Mouse (Mus musculus) kidney, adult 9 months (tissue): ENCODE results near the gene Pid1.

Source experiments
- DNase-seq: peaks from one replicate; pipeline ENCODE4 v3.0.0; 2022

The Pid1 gene

DNA sequence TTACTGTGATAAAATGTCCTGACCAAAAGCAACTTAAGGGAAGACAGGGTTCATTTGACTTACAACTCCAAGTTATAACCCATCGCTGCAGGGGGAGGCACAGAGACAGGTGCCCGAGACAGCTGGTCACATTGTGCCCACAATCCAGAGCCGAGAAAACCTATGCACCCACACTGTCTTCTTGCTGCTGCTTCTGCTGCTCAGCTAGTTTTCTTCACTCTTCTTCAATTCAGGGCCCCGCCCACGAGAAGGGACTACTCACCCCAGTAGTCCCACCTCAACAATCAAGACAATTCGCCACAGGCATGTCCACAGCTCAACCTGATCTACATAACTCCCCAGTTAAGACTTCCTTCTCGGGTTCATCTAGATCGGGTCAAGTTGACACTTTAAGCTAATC is at the start of gene Pid1:
Gene Pid1 (minus strand): TSS at position 214 of the 400 bp plus-strand sequence.
- no peak for DNase-seq

DNA sequence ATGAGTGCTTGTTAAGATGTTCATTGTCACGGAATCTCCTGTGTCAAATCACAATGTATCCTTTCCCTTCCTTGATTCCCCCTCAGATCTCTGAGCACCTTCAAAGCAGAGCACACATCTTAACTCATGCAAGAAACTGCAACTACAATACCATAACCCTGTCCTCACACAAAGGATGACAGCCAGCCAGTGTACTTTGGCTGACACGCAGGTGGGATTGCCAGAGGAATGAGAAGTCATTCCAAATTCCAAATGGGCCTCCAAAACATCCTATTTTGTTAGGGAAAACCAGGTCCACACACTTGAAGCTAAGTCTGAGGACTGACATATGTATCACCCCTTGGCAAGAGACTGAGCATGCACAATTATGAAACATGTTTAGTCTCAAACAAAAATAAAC is 45.5 kb upstream of the Pid1 start:
- no peak for DNase-seq

DNA sequence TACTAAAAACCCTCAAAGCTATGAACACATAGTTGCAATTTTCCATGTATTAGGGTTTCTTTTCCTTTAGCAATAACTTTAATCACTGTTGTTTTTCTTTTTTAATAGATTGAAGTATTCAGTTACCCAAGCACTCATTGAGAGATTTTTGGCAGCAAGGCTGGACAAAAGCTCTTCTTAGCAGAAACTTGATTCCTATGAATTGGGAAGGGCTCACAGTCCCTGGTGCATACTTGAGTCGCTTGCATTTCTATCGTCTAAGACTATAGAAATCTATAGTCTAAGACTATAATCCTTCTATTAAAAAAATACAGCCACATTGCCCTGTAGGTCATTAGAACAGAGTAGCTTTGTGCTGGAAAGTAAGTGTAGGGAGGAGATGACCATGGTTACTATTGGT is 44.9 kb upstream of the Pid1 start:
- no peak for DNase-seq

DNA sequence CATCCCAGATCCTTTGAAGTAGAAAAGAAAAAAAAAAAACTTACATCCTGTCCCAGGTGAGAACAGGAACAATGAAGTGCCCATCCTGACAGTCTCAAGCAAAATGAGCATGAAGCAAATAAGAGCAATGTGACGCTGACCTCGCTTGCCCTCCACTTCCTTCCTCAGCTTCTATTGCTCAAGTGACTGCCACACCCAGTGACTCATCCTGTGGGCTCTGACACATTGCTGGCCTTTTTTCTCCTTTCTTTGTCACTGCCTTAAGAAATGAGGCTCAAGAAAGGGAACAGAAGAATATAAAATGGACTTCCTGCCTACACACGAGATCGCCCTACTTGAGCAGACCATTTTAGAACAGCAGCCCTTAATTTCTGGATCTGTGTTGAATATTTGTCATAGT is 42.9 kb upstream of the Pid1 start:
- DNase-seq = peak; percentile 49

DNA sequence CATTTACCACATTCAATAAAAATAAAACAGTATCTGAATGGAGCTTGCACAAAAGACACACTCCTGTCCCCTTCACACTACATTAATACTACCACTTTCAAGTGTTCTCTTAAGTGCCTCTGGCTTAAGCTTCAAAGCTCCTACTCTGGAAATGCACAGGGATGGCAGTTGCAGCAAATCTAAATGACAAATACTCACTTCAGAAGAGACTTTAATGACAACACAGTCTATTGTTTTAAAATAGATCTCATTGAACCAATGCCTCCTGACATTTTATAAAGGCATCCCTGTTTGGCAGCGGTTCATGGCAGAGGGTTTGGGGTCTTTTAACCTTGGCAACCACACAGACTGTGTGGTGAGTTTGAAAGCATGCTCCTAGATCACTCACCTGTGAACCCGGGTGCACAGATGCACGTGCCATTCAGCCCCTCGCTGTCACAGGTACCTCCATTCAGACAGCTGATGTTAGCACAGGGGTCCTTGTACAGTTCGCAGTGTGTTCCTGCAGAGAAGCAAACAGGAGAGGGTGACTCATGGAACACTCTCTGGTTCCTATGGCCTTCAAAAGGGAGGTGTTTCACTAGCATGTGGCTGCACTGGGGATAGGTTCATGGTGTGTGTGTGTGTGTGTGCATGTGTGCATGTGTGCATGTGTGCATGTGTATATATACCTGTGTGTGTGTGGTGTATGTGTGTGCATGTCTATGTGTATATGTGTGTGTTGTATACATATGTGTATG is 41.7 kb upstream of the Pid1 start:
- DNase-seq = no peak

DNA sequence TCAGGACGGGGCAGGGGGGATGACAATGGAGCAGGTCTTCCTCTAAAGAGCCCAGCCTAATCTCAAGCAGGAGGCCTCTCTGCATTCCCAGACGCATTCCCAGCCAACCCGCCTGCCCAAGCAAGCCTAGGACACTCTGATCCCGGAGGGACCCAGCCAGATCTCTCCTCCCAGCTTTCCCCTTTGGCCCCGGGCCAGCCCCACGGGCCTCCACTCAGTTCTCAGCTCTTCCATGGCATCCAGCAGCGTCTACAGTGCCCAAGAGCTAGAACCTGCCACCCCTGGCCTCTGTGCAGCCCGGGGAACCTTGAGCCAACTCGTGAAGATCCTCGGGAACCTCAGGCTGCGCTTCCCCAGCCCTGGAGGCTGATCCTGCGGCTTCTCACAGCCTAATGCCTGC is 40.9 kb upstream of the Pid1 start:
- no peak for DNase-seq

DNA sequence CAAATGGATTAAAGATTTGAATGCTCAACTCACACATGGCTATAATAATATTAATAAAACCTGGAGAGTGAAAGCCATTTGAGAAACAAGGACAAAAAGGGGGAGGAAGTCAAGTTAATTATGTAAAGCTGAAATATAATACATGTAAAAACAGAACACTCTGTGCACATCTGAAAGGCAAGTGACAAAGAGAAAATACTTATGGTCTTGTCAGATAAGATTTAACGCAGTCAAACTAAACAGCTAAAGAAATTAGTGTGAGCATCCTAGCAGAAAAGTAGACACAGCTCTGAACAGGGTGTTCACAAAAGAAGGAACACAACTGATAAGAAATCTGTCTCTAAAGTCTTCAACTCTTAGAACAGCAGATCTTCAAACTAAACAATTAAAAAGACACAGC is 38.2 kb upstream of the Pid1 start:
- no peak for DNase-seq

DNA sequence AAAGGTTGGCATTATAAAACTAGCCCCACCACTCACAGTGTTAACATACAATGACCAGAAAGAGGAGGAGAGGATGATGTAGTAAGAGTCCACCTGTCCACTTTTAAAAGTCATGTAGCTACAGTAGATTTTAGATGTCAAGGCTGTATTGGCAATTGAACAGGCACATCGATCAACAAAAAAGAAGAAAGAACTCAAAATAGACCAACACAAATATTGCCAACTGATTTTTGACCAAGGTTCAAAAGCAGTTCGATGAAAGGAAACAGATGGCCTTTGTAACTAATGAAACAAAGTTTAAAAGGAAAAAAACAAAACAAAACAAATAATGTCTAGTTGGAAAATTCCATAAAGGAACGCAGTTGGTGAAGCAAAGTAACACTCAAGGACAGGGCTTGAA is 35.7 kb upstream of the Pid1 start:
- no peak for DNase-seq

DNA sequence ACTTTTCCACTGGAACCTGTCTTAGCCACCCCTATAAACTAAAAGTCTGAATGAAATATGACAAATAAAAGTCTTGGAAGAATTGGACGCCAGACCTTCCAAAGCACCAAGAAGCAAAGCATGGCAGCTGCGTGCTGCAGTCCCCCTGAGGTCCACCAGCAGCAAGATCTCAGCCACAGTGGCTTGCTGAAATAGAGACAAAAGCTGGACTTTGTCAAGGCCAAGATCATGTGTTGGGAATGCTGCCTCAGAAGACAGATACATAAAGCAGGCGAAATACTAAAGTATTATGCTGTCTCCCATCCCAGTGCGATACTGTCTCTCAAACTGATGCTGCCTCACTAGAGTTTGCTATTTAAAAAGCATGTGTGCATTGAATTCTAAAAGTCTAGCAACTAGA is 35.1 kb upstream of the Pid1 start:
- DNase-seq = no peak

DNA sequence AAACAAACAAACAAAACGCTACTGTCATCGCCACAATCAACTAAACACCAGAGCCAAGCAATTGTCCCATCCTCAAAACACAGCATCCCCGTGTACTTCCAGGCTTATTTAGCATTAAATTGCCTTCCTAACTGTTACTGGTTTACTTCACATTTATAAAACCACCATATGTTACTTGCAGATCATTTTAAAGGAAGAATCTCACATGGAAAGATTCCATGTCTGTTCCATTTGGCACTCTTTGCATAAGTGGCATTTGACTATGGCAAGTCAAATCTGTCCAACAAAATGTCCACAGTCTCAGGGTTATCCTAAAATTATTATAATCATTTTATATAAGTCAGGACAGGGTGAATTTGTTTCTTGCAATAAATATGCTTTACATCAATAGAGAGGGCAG is 32.8 kb upstream of the Pid1 start:
- no peak for DNase-seq

DNA sequence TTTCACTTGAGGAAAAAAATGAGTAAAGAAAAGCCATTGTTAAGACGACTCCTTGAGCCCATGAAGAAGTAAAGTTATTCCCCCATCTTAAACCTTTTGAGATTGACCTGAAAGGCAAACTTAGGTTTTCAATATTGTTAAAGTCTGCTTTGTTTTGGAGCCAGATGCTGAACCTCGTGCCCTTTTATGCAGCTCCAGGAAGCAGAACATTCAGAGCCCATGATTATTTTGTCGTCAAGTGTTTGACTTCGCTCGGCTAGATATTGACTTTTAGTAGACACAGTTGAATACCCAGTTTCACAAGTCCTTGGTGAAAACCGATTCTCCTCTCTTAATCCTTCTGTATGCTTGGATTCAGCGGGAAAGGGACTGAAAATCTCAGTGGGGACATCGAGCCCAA is 31.9 kb upstream of the Pid1 start:
- no peak for DNase-seq

DNA sequence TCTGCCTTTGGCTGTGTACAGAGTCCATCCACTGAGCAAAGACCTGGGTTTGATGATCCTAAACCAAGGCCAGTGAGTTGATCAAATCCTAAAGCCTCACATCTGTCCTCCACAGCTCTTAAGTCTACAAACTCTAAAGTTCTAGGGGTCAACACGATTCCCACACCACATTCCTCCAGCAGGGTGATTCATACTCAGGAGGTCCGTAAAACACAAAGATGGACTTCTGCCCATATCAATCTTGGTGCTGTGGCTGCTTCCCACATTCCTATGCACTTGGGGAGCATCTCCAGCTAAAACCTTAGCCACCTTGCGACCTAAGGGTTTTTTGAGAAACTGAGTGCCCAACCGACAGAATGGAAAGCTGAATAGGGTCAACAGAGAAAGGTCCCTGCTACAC is 27.0 kb upstream of the Pid1 start:
- DNase-seq = no peak

DNA sequence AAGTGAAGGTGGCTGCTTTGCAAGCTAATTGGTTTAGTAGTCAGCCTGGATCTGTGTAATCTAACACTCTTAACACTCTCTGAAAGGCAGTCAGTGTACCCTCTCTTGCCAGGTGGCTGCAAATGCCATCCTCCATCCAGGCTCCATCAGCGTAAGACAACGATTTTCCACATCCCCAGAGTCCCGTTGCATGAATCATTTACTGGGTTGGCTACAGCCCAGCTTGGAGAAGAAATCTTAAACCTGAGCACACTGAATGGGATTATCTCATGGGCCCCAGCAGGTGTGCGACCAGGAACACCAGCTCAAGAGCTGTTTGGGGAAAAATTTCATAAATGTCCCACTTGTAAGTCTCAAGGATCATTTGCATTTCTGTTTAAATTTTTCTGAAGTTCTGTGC is 23.6 kb upstream of the Pid1 start:
- no peak for DNase-seq

DNA sequence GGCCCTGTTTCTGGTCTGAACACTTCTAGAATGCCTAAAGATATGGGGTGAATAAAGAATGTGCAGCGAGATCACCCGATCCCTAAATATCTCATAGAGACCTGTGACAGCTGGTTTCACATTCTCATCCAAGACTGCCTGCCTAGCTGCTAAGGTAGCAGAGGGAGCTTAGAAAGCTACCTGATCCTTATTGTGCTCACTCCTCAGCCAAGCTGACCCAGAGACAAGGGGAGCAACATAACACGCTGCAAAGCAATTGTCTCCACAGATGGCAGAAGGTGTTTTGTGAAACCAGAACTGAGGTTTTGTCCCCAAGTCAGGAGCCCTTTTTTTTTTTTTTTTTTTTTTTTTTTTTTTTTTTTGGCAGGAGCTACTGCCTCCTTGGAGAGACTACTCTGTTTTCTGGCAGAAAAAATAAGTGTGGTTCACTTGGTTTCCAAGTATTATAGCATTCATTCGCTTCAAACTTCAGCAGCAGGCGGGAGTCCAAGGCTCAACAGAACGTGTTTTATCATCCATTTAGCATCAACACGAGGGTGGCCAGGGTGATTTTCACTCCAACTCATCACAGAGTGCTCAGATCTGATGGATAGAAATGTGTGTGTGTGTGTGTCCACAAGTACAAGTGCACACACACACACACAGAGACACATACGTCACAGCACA is 22.6 kb upstream of the Pid1 start:
- no peak for DNase-seq

DNA sequence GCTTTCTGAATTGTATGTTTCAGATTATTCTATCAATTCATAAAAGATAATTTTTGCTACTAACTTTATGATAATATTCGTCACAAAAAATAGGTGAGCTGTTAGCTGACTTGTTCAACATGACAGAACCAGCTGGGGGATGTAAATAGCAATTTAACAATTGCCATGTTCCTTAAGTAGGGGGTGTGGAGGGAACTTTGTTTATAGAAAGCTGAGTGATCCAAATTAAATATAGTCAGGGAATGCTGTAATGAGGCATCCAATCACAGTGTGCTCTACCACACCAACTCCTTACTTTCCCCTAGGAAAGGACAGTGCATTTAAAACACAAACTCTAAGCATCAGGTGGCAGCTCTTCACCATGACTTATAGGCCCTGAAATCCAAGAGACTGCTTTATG is 18.7 kb upstream of the Pid1 start:
- DNase-seq = no peak

DNA sequence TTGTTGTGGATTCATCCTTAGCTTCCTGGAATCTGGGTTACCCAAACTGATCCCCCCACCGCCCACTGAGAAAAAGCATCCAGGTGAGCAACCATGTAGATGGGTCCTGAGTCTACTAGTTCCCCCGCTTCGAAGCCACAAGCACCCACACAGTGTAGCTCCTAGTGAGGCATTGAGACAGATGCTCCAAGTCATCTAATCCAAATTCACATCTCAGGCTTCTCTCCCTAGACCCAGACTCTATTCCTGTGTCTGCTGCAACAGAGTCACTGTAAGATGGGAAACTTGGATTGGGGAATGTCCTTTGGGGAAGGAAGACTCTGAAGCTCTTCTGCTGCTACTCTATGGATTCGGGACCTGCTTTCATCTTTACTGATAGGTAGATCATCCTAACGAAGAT is 18.1 kb upstream of the Pid1 start:
- no peak for DNase-seq

DNA sequence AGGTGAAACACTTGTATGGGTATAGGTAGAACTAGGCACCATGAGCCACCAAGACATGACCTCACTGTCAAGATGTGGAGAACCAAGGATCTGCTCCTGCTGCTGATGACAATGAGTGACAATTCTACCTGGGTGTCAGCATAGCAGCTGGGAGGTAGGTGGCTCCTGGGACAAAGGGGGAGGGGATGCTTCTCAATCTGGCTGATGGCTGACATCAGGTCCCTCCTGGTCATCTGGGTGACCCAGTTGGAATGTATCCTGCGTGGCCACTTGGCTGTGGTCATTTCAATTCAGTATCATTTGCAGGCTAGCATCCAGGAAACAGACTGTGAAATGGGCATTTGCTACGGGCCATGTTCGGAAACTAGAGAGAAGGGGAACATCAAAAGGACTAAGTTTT is 16.9 kb upstream of the Pid1 start:
- no peak for DNase-seq

DNA sequence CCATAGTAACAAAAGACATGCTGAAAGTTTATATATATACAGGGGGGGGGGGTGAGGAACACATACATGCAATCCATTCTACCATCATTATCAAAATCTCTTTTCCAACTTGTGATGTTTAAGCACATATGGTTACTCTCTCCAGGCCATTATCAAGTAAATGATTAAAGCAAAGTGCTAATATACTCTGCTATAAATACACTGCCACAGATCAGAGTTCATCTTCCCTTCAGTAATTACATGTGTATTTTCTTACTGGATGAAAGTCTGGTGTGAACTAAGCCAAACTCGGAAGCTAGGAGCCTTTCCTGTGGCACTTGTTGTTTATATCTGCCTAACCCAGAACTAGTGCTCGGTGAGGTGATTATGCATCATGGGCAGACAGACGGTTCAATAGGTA is 3.8 kb upstream of the Pid1 start:
- no peak for DNase-seq

DNA sequence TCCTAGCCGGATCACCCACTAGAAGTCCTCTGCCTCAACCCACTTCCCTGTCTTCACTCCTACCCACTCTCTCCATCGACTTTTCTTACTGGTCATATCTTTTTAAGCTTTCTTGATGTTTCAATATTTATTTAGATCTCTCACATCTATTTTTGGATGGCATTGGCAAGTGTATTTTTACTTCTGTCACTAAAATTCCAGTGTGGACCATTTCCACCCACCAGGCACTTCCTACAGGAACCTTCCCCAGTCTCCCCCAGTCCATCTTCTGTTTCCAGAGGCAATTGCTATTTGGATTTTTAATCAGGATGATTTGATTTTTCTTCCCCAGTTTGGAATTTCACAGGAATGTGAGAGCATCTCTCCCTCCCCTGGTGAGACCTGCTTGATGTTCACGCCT is 2.6 kb upstream of the Pid1 start:
- no peak for DNase-seq

DNA sequence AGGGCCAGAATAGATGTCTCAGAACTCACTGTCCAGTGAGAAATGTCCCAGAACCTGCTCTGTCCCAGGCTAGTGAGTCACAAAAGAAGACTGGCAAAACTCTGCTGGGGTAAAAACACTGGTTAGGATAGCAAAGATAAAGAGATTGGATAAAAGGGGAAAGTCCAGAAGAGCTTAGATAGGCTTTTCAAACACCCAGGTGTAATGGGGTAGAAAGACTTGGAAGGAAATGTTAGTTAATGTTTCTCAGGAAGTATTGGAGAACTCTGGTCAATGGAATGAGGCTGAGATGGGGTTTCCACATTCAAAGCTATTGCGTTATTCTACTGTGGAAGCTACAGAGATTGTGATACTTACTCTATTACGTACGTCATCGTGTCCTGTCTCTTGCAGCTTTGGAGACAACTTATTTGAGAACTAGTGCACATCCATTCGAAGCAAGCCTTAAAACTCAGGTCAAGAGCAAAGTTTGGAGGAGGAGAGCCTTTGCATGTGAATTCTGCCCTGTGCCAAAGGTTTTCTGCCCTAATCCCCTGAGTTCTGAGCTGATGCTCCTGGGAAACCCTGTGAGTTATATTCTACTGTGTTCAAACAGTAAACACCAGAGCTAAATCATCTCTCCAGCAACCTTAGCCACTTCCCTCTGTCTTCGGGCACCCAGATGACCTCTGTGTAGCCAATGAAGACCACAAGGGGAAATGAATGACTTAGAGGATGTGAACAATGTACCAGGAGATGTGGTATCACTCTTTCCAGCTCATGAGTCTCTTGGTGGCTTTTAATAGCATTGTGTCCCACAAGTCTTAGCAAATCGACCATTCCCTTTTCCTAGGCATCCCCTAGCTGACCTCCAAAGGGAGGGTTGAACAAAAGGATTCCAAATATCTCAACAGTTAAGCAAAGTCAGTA is 1.0 kb downstream of the Pid1 start:
- DNase-seq = no peak

DNA sequence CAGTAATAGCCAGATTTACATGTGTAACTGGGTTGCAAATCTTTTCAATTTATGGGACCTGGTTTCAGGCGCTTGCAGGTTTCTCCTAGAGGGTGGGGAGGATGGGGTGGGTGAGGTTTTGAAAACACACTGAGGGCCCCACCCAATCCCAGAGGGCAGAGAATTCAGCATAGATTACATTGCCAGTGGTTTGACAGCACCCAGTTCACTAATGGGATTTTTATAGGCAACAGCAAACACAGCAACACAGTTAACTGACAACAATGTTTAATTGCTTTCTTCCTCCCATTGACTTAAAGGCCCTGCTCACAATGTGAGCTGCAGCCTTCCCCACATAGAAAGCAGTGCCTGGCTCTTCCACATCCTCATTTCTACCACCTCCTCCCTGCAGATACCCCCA is 1.8 kb downstream of the Pid1 start:
- no peak for DNase-seq

DNA sequence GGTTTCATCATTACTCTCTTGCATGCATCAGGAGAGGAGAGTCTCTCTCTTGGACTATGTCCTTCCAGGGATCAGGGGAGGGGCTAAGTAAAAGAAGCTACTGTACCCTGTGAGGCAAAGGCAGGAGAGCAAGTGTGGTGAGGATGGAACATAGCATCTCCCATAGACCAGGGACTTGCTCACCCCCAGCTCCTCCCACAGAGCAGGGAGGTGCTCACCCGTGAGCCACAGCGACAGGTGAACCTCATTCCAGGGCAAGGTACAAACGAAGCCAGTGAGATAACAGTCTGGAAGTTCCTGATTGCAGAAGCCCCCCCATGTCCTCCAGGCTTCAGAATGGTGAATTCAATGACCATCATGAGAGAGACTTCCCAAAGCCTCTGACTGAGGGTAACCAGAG is 2.6 kb downstream of the Pid1 start:
- DNase-seq = no peak

DNA sequence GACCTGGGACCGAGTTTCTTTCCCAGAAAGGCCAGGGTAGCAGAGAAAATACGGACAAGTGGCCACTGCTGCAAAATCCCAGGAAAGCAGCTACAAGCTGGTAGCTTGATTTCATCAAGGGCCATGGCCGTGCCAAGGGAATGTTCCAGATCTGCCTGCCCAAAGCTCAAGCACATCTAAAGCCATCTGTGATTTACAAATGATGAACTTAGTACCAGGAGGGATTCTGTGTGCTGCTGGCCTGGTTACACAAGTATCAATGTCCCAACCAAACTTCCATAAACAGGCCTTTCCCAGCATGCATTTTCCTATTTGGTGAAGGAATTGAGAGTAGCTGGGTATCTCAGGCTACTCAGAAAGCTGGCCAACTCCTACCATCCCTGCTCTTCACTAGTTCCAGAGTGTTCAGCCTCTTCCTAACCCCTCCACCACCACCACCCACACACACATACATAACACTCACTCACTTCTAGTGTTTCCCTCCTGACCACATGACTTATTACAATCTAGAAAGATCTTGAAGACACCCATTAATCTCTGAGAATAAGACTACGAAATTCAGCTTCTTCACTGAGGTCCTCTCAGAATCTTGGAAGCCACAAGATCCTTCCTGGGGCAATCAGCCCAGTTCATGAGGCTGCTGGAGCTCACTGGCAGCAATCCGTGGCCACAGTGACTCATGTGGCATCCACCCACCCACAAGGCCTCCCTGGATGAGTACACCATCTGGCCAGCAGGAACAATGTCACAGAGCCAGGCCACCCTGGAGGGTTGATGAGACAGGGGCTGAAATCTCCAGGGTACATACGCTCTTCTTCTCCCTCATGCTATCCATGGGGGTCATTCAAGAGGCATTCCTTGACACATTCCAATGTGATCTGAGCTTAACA is 4.1 kb downstream of the Pid1 start:
- no peak for DNase-seq
